Mouse (Mus musculus) gastrocnemius, postnatal 4 days (tissue): Measurements from ENCODE around the gene Vars2. TPM values are rescaled to one million over a fixed set of nuclear protein-coding genes. Genes with fewer than 3 reads are reported as not detected.

Source experiments
- DNase-seq, 2 experiments: peaks; one replicate each; pipeline ENCODE4 v3.0.0; 2021 to 2022; ENCODE audit warnings: low spot score in 2 of 2, mixed read lengths in 2 of 2
- long read RNA-seq, 2 experiments: library from polyadenylated mRNA; stranded (forward); transcript quantifications; one replicate each; pipeline ENCODE4 v2.0.0; 2021
- total RNA-seq, 2 experiments: library from RNA; stranded (reverse); gene quantifications; 2 replicates each; pipeline ENCODE4 v1.2.3; 2021

The Vars2 gene
- 10 to 100 TPM; 22.1 to 24.4 TPM for total RNA-seq
- long read RNA-seq, experiment 1, full-length matches to known transcripts: 8 of 19 reads
- long read RNA-seq, experiment 1, partial matches to known transcripts: 4 of 19 reads
- long read RNA-seq, experiment 1, other reads (novel, unspliced or antisense): 7 of 19 reads
- long read RNA-seq, experiment 2, full-length matches to known transcripts: 28 of 37 reads
- long read RNA-seq, experiment 2, partial matches to known transcripts: 6 of 37 reads
- long read RNA-seq, experiment 2, other reads (novel, unspliced or antisense): 3 of 37 reads

GRCm38 (mm10) chr17:35667334-35668065 lies at the start of gene Vars2:
Gene Vars2, minus strand, starts transcription at chr17:35667592.
- DNase-seq: peak; percentile 94 to 95

- DNase-seq: no peak
Observed at GRCm38 (mm10) chr17:35717080-35717479, 49.7 kb upstream of the Vars2 start.

- DNase-seq: no peak
Observed at GRCm38 (mm10) chr17:35716114-35716513, 48.7 kb upstream of the Vars2 start.

- DNase-seq: no peak
Observed at GRCm38 (mm10) chr17:35710705-35711347, 43.4 kb upstream of the Vars2 start.

GRCm38 (mm10) chr17:35708611-35709010 lies 41.2 kb upstream of the Vars2 start:
- no peak for DNase-seq

GRCm38 (mm10) chr17:35707929-35708328 lies 40.5 kb upstream of the Vars2 start:
- no peak for DNase-seq

- DNase-seq: no peak
Observed at GRCm38 (mm10) chr17:35705836-35706235, 38.4 kb upstream of the Vars2 start.

GRCm38 (mm10) chr17:35704621-35705464 lies 37.5 kb upstream of the Vars2 start, which contains the start of gene Ddr1:
Gene Ddr1, minus strand, starts transcription at chr17:35704621.
- DNase-seq: peak in 1 of 2 experiments; percentile 53

- peak in 1 of 2 experiments; percentile 59 for DNase-seq
Observed at GRCm38 (mm10) chr17:35703751-35704271, 36.4 kb upstream of the Vars2 start.

GRCm38 (mm10) chr17:35703065-35703464 lies 35.7 kb upstream of the Vars2 start:
- no peak for DNase-seq

GRCm38 (mm10) chr17:35702605-35703004 lies 35.2 kb upstream of the Vars2 start:
- DNase-seq: no peak

GRCm38 (mm10) chr17:35701978-35702461 lies 34.6 kb upstream of the Vars2 start:
- peak in 1 of 2 experiments; percentile 57 for DNase-seq

- peak in 1 of 2 experiments; percentile 48 for DNase-seq
Observed at GRCm38 (mm10) chr17:35701203-35701977, 34.0 kb upstream of the Vars2 start.

- DNase-seq: peak; percentile 80 to 86
Observed at GRCm38 (mm10) chr17:35700371-35700961, 33.1 kb upstream of the Vars2 start.

- DNase-seq: peak; percentile 72 to 82
Observed at GRCm38 (mm10) chr17:35699919-35700318, 32.5 kb upstream of the Vars2 start.

- no peak for DNase-seq
Observed at GRCm38 (mm10) chr17:35698501-35698883, 31.1 kb upstream of the Vars2 start.

GRCm38 (mm10) chr17:35697759-35698500 lies 30.5 kb upstream of the Vars2 start:
- no peak for DNase-seq

- no peak for DNase-seq
Observed at GRCm38 (mm10) chr17:35697429-35697758, 30.0 kb upstream of the Vars2 start.

GRCm38 (mm10) chr17:35696691-35697090 lies 29.3 kb upstream of the Vars2 start:
- no peak for DNase-seq
